Mouse (Mus musculus) stomach, postnatal 0 days (tissue): Measurements from ENCODE around the gene Nrip2. TPM values are rescaled to one million over a fixed set of nuclear protein-coding genes. Genes with fewer than 3 reads are reported as not detected.

Source experiments
- ATAC-seq: fragments of 200-750 bp; cut with Nextera tagmentation; 2 replicates; pipeline ENCODE4 v1.8.0; 2017; ENCODE audit not compliant: low FRiP score, low TSS enrichment
- DNase-seq: peaks from one replicate; pipeline ENCODE4 v3.0.0-alpha.2; 2016; ENCODE audit warnings: low spot score
- H3K27ac ChIP-seq: fragments of 300-500 bp; sonication (generic); replicated peaks from 2 replicates; pipeline ENCODE4 v1.5.1; 2014; ENCODE audit warnings: mild to moderate bottlenecking, control low read depth
- H3K27me3 ChIP-seq: fragments of 300-500 bp; sonication (generic); 2 replicates; pipeline ENCODE4 v1.6.1; 2014; ENCODE audit warnings: low read length; ENCODE audit not compliant: control insufficient read depth, insufficient read depth
- H3K36me3 ChIP-seq: fragments of 300-500 bp; sonication (generic); 2 replicates; pipeline ENCODE4 v1.6.1; 2014; ENCODE audit warnings: low read length, mixed read lengths; ENCODE audit not compliant: control insufficient read depth, insufficient read depth
- H3K4me1 ChIP-seq: fragments of 300-500 bp; sonication (generic); replicated peaks from 2 replicates; pipeline ENCODE4 v1.6.1; 2014; ENCODE audit warnings: antibody characterized with exemption; ENCODE audit not compliant: control insufficient read depth, insufficient read depth
- H3K4me2 ChIP-seq: fragments of 300-500 bp; sonication (generic); replicated peaks from 2 replicates; pipeline ENCODE4 v1.6.1; 2014; ENCODE audit warnings: low read depth, mild to moderate bottlenecking, control low read depth, moderate library complexity
- H3K4me3 ChIP-seq: fragments of 300-500 bp; sonication (generic); 2 replicates; pipeline ENCODE4 v1.5.1; 2014; ENCODE audit warnings: low read depth, low read length, control low read depth
- H3K9ac ChIP-seq: fragments of 300-500 bp; sonication (generic); 2 replicates; pipeline ENCODE4 v1.6.1; 2014; ENCODE audit warnings: mild to moderate bottlenecking, low read length, control low read depth, mixed read lengths
- H3K9me3 ChIP-seq: fragments of 300-500 bp; sonication (generic); 2 replicates; pipeline ENCODE4 v1.6.1; 2016; ENCODE audit warnings: low read length; ENCODE audit not compliant: control insufficient read depth
- CTCF ChIP-seq: IDR thresholded peaks from 2 replicates; pipeline ENCODE4 v1.5.1; 2016; ENCODE audit warnings: antibody characterized with exemption, low read depth, mild to moderate bottlenecking, moderate library complexity
- EP300 ChIP-seq: optimal IDR thresholded peaks from 2 replicates; pipeline ENCODE3; 2016; ENCODE audit warnings: antibody characterized with exemption
- WGBS: fragments of 180-500 bp; shearing (Covaris S2); extraction: QIAGEN DNeasy Blood & Tissue Kit; methylation state at CpG from one replicate; pipeline ENCODE4 v1.1.7; 2014; 5-methylcytosine and 5-hydroxymethylcytosine counted together
- polyA plus RNA-seq: library from polyadenylated mRNA; unstranded; fragments of >200 nt; fragmentation: Nextera tagmentation; extraction: Ambion mirVana; gene quantifications from 2 replicates; pipeline ENCODE4 v1.2.1, GENCODE M21; 2015

Gene Nrip2
- polyA plus RNA-seq, 1 experiment from 2014 or later: 2.2 TPM

DNA sequence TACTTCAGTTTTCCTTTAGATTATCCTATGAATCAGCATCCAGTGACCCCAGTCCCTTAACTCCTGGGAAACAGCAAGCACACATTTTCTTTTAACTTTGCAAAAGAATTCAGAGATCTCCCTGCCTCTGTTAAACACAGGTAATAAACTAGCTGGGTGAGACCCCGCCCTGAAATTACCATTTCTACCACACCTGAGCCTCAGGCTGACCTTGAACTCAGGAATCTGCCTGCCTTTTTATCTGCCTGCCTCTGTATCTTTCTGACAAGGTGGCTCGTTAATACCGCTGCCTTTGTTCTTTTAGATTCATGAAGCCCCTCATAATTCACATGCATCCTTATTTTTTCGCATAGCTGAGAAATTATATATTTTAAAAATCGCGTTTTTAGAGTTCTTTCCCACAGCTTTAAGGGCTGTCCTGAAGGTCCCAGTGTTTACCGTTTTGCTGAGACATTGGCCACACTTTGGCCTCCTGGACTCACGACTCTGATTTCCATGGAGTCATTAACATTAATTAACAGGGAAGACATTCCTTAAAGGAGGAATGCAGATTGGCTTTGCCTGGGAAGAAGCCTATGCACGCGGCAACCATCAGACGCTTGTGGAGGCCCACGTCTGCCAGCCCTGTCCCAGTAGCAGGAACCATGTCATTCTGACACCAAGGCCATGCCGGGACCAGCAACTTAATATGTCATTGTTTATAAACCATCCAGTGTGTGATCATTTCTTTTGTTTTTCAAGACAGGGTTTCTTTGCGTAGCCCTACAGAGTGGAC is 61.8 kb downstream of the Nrip2 start:
- no peak for TF ChIP-seq EP300
- TF ChIP-seq CTCF: no peak

DNA sequence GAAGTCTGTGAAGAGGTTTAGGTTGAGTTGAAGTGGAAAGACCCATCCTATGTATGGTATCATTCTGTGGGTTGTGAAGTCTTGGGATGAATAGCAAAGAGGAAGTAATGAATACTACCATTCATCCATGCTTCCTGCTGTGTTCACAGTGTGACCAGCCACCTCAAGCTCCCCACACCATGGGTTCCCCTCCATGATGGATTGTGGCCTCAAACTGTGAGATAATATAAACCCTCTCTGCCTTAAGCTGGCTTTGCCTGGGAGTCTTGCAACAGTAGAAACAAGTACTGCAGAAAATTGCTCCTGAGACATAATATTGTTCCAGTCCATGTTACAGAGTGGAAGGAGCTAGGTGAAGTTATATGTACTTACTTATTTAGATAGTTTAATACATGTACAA is 62.5 kb downstream of the Nrip2 start:
- TF ChIP-seq CTCF (no peak), EP300 (no peak)
- ATAC-seq: no peak
- Histone ChIP-seq H3K27ac (no peak overlapping the region), H3K4me3 (no peak overlapping the region), H3K9ac (no peak overlapping the region), H3K9me3 (no peaks in the 10 kb centered on the region), H3K4me2 (no peak overlapping the region), H3K4me1 (no peaks in the 10 kb centered on the region), H3K27me3 (no peaks in the 10 kb centered on the region), H3K36me3 (no peaks in the 10 kb centered on the region)
- DNase-seq: no peak

More for the DNA sequence above, 61.8 kb downstream of the Nrip2 start:
- ATAC-seq (no peak), DNase-seq (no peak)
- Histone ChIP-seq H3K27me3 (no peaks in the 10 kb centered on the region), H3K27ac (no peak overlapping the region), H3K36me3 (no peaks in the 10 kb centered on the region), H3K9ac (no peak overlapping the region), H3K9me3 (no peaks in the 10 kb centered on the region), H3K4me2 (no peak overlapping the region), H3K4me1 (no peaks in the 10 kb centered on the region), H3K4me3 (no peak overlapping the region)
- 82% methylated on average over 14 of the region's 14 CpGs for WGBS

DNA sequence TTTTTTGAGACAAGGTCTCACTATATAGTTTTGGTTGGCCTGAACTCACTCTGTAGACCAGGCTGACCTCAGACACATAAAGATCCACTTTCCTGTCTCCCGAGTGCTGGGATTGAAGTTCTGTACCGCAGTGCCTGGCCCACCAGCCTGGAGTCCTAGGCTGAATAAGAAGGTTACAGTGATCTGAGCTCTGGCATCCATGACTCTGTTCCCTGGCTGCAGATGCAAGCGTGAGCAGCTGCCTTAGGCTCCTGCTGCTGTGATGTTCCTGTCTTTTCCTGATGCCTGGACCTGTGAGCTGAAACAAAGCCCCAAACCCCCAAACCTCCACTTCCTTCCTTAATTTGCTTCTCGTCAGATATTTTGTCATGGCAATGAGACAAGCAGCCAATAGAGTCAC is 65.9 kb downstream of the Nrip2 start:
- whole genome bisulfite sequencing: 75% methylated on average over 4 of the region's 4 CpGs
- H3K9me3 ChIP-seq: no peaks in the 10 kb centered on the region
- no peak for DNase-seq
- H3K9ac ChIP-seq: no peak overlapping the region
- no peak overlapping the region for H3K27ac ChIP-seq
- ATAC-seq: no peak
- H3K4me2 ChIP-seq: no peak overlapping the region
- no peaks in the 10 kb centered on the region for H3K27me3 ChIP-seq
- no peak overlapping the region for H3K4me3 ChIP-seq
- TF ChIP-seq CTCF (no peak), EP300 (no peak)
- no peaks in the 10 kb centered on the region for H3K4me1 ChIP-seq
- H3K36me3 ChIP-seq: no peaks in the 10 kb centered on the region

Other genes with a start within 250 kb of the Nrip2 start
- 1.5 and 2.2 TPM in 2 replicates for gene Tead4, start 98.5 kb upstream of the Nrip2 start, polyA plus RNA-seq
- gene Tulp3, start 43.4 kb upstream of the Nrip2 start, polyA plus RNA-seq: 5.0 and 5.3 TPM in 2 replicates
- 39.1 and 41.0 TPM in 2 replicates for gene Rhno1, start 36.4 kb upstream of the Nrip2 start, polyA plus RNA-seq
- 5.4 and 5.7 TPM in 2 replicates for gene Foxm1, start 36.3 kb upstream of the Nrip2 start, polyA plus RNA-seq
- 0.10 and 0.18 TPM in 2 replicates for gene Tex52, start 23.8 kb upstream of the Nrip2 start, polyA plus RNA-seq
- not detected in 2 replicates for gene Gm44596, start 23.8 kb upstream of the Nrip2 start, polyA plus RNA-seq
- gene Itfg2, start 25.6 kb downstream of the Nrip2 start, polyA plus RNA-seq: 13.6 and 14.8 TPM in 2 replicates
- 180 TPM in 2 replicates for gene Fkbp4, start 39.4 kb downstream of the Nrip2 start, polyA plus RNA-seq
- gene Pzp, start 127.4 kb downstream of the Nrip2 start, polyA plus RNA-seq: 1.5 and 3.1 TPM in 2 replicates
- 3.1 TPM in 2 replicates for gene A2ml1, start 182.3 kb downstream of the Nrip2 start, polyA plus RNA-seq
- gene Klrb1a, start 224.2 kb downstream of the Nrip2 start, polyA plus RNA-seq: not detected in 2 replicates